Mouse (Mus musculus) spleen, adult 2 months (tissue): ENCODE measurements around the gene Spag16.

Experiments
- CTCF ChIP-seq: fragments of 200-500 bp; IDR thresholded peaks from 2 replicates; pipeline ENCODE4 v1.5.1; 2011; ENCODE audit warnings: mild to moderate bottlenecking, inconsistent platforms; ENCODE audit not compliant: insufficient read depth, insufficient read length, insufficient replicate concordance; ENCODE audit errors: extremely low read depth
- POLR2A ChIP-seq: fragments of 200-500 bp; IDR thresholded peaks from 2 replicates; pipeline ENCODE4 v1.6.1; 2011; ENCODE audit warnings: low read depth, low read length, inconsistent platforms

DNA sequence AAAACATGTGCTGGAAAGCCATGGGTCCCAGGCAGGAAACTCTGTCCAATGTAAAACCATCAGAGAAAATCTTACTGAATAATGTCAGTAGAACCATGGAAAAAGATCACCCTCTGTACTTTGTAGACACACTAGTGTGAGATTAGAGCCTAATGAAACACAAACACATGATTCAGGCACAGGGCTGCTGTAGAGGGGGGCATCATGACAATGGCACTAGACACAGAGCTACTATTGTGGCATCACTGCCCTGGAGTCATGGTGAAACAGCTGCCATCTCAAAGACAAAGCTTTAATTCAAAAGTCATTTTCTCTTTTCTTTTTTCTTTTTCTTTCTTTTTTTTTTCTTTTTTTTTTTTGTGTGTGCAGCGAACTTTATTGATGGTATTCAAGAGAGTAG, 240.6 kb downstream of the Spag16 start:
- TF ChIP-seq CTCF (no peak), POLR2A (no peak)
